Mouse (Mus musculus) limb, embryonic 10.5 days (tissue): ENCODE data around the gene Twist1. TPM values are rescaled to one million over a fixed set of nuclear protein-coding genes. Genes with fewer than 3 reads are reported as not detected.

Source experiments
- DNase-seq: peaks from one replicate; pipeline ENCODE4 v3.0.0-alpha.2; 2017; ENCODE audit warnings: low spot score
- H3K27ac ChIP-seq: fragments of 300-500 bp; sonication (generic); 2 replicates; pipeline ENCODE4 v1.5.1; 2016; ENCODE audit warnings: mild to moderate bottlenecking
- H3K27me3 ChIP-seq: fragments of 300-500 bp; sonication (generic); 2 replicates; pipeline ENCODE4 v1.6.1; 2016; ENCODE audit warnings: low read depth, mild to moderate bottlenecking; ENCODE audit not compliant: poor library complexity, severe bottlenecking
- H3K36me3 ChIP-seq: fragments of 300-500 bp; sonication (generic); 2 replicates; pipeline ENCODE4 v1.6.1; 2016; ENCODE audit warnings: mild to moderate bottlenecking, moderate library complexity
- H3K4me1 ChIP-seq: fragments of 300-500 bp; sonication (generic); 2 replicates; pipeline ENCODE4 v1.6.1; 2016
- H3K4me3 ChIP-seq: fragments of 300-500 bp; sonication (generic); 2 replicates; pipeline ENCODE4 v1.5.1; 2016; ENCODE audit warnings: mild to moderate bottlenecking, moderate library complexity
- H3K9me3 ChIP-seq: fragments of 300-500 bp; sonication (generic); replicated peaks from 2 replicates; pipeline ENCODE4 v1.6.1; 2016; ENCODE audit warnings: mild to moderate bottlenecking
- WGBS: fragments of 180-500 bp; shearing (Covaris S2); methylation state at CpG from one replicate; pipeline ENCODE4 v1.1.7; 2016; 5-methylcytosine and 5-hydroxymethylcytosine counted together
- polyA plus RNA-seq: library from polyadenylated mRNA; unstranded; fragments of >200 nt; fragmentation: Nextera tagmentation; extraction: Ambion mirVana; gene quantifications from 2 replicates; pipeline ENCODE4 v1.2.1, GENCODE M21; 2016

Gene Twist1
- polyA plus RNA-seq, 1 experiment from 2014 or later = 31.0 TPM

GRCm38 (mm10) chr12:33980159-33980558 lies 22.7 kb downstream of the Twist1 start:
- DNase-seq = no peak
- peaks cover 12% of the 10 kb centered on the region for H3K4me1 ChIP-seq
- H3K9me3 ChIP-seq = no peaks in the 10 kb centered on the region
- no peaks in the 10 kb centered on the region for H3K36me3 ChIP-seq
- no peak overlapping the region for H3K27ac ChIP-seq
- no peaks in the 10 kb centered on the region for H3K27me3 ChIP-seq
- 83% methylated on average over 4 of the region's 4 CpGs for WGBS
- no peak overlapping the region for H3K4me3 ChIP-seq

- no peak for DNase-seq
- Histone ChIP-seq H3K36me3 (no peaks in the 10 kb centered on the region), H3K4me1 (peaks cover 12% of the 10 kb centered on the region), H3K27me3 (no peaks in the 10 kb centered on the region), H3K27ac (no peak overlapping the region), H3K4me3 (no peak overlapping the region), H3K9me3 (no peaks in the 10 kb centered on the region)
- WGBS = 47% methylated on average over 7 of the region's 7 CpGs
These were observed 24.0 kb downstream of the Twist1 start for GRCm38 (mm10) chr12:33981433-33981832.

- no peaks in the 10 kb centered on the region for H3K36me3 ChIP-seq
- no peaks in the 10 kb centered on the region for H3K4me1 ChIP-seq
- H3K27me3 ChIP-seq = no peaks in the 10 kb centered on the region
- no peak overlapping the region for H3K27ac ChIP-seq
- H3K4me3 ChIP-seq = no peak overlapping the region
- DNase-seq = no peak
- no peaks in the 10 kb centered on the region for H3K9me3 ChIP-seq
- WGBS = 94% methylated on average over 3 of the region's 3 CpGs
These were observed 35.7 kb downstream of the Twist1 start for GRCm38 (mm10) chr12:33993127-33993526.

Other genes with a start within 250 kb of the Twist1 start
- not detected in 2 replicates for gene Ferd3l, start 29.2 kb upstream of the Twist1 start, polyA plus RNA-seq